Mouse (Mus musculus) intestine, postnatal 0 days (tissue): ENCODE measurements around the gene Ugt1a9. TPM values are rescaled to one million over a fixed set of nuclear protein-coding genes. Genes with fewer than 3 reads are reported as not detected.

Source experiments
- ATAC-seq: fragments of 200-750 bp; cut with Nextera tagmentation; 2 replicates; pipeline ENCODE4 v1.8.0; 2017; ENCODE audit warnings: mild to moderate bottlenecking, moderate TSS enrichment, moderate library complexity
- H3K27ac ChIP-seq: fragments of 300-500 bp; sonication (generic); 2 replicates; pipeline ENCODE4 v1.5.1; 2014; ENCODE audit warnings: mild to moderate bottlenecking, low read depth, low read length, moderate library complexity
- H3K27me3 ChIP-seq: fragments of 300-500 bp; sonication (generic); replicated peaks from 2 replicates; pipeline ENCODE4 v1.6.1; 2014; ENCODE audit warnings: low read length, mixed read lengths; ENCODE audit not compliant: control insufficient read depth, insufficient read depth
- H3K36me3 ChIP-seq: fragments of 300-500 bp; sonication (generic); 2 replicates; pipeline ENCODE4 v1.6.1; 2014; ENCODE audit warnings: mild to moderate bottlenecking, moderate library complexity; ENCODE audit not compliant: control insufficient read depth, insufficient read depth
- H3K4me1 ChIP-seq: fragments of 300-500 bp; sonication (generic); replicated peaks from 2 replicates; pipeline ENCODE4 v1.6.1; 2014; ENCODE audit warnings: antibody characterized with exemption, low read length, mixed read lengths; ENCODE audit not compliant: control insufficient read depth, insufficient read depth
- H3K4me2 ChIP-seq: fragments of 300-500 bp; sonication (generic); replicated peaks from 2 replicates; pipeline ENCODE4 v1.6.1; 2014; ENCODE audit warnings: low read depth, mild to moderate bottlenecking, moderate library complexity
- H3K4me3 ChIP-seq: fragments of 300-500 bp; sonication (generic); 2 replicates; pipeline ENCODE4 v1.5.1; 2014; ENCODE audit warnings: low read depth, low read length
- H3K9ac ChIP-seq: fragments of 300-500 bp; sonication (generic); 2 replicates; pipeline ENCODE4 v1.6.1; 2014; ENCODE audit warnings: mild to moderate bottlenecking, low read depth, low read length
- H3K9me3 ChIP-seq: fragments of 300-500 bp; sonication (generic); 2 replicates; pipeline ENCODE4 v1.6.1; 2016; ENCODE audit warnings: mixed run types; ENCODE audit not compliant: control insufficient read depth
- CTCF ChIP-seq: sonication (generic); IDR thresholded peaks from 2 replicates; pipeline ENCODE4 v1.5.1; 2016; ENCODE audit warnings: low read depth, mild to moderate bottlenecking, control low read depth, antibody characterized with exemption, moderate library complexity
- WGBS: fragments of 180-500 bp; shearing (Covaris S2); extraction: QIAGEN DNeasy Blood & Tissue Kit; methylation state at CpG from one replicate; pipeline ENCODE4 v1.1.7; 2014; 5-methylcytosine and 5-hydroxymethylcytosine counted together
- polyA plus RNA-seq: library from polyadenylated mRNA; unstranded; fragments of >200 nt; fragmentation: Nextera tagmentation; extraction: Ambion mirVana; gene quantifications from 2 replicates; pipeline ENCODE4 v1.2.1, GENCODE M21; 2015

Gene Ugt1a9
- polyA plus RNA-seq, 1 experiment from 2014 or later: 38.4 TPM

- Histone ChIP-seq H3K4me2 (no peak overlapping the region), H3K4me1 (no peaks in the 10 kb centered on the region), H3K9me3 (peaks cover 60% of the 10 kb centered on the region), H3K9ac (no peak overlapping the region), H3K36me3 (no peaks in the 10 kb centered on the region), H3K4me3 (no peak overlapping the region), H3K27me3 (no peaks in the 10 kb centered on the region), H3K27ac (no peak overlapping the region)
- WGBS: 71% methylated on average over 7 of the region's 7 CpGs
- ATAC-seq: no peak
- no peak for TF ChIP-seq CTCF
Measured at GRCm38 (mm10) chr1:88230421-88230820, 159.8 kb downstream of the Ugt1a9 start.

GRCm38 (mm10) chr1:88230981-88231802, 160.6 kb downstream of the Ugt1a9 start:
- Histone ChIP-seq H3K9me3 (peaks cover 56% of the 10 kb centered on the region), H3K27me3 (no peaks in the 10 kb centered on the region)
- no peak for ATAC-seq

GRCm38 (mm10) chr1:88231803-88232499, 161.4 kb downstream of the Ugt1a9 start:
- Histone ChIP-seq H3K27me3 (no peaks in the 10 kb centered on the region), H3K9me3 (peaks cover 49% of the 10 kb centered on the region), H3K36me3 (no peaks in the 10 kb centered on the region), H3K27ac (no peak overlapping the region), H3K4me2 (no peak overlapping the region), H3K4me1 (no peaks in the 10 kb centered on the region), H3K4me3 (no peak overlapping the region), H3K9ac (no peak overlapping the region)
- WGBS: 63% methylated on average over 7 of the region's 7 CpGs
- no peak for ATAC-seq
- TF ChIP-seq CTCF: no peak

More at GRCm38 (mm10) chr1:88230981-88231802, 160.6 kb downstream of the Ugt1a9 start:
- WGBS: 76% methylated on average over 6 of the region's 6 CpGs
- Histone ChIP-seq H3K27ac (no peak overlapping the region), H3K4me3 (no peak overlapping the region), H3K9ac (no peak overlapping the region), H3K4me2 (no peak overlapping the region), H3K4me1 (no peaks in the 10 kb centered on the region), H3K36me3 (no peaks in the 10 kb centered on the region)
- no peak for TF ChIP-seq CTCF

GRCm38 (mm10) chr1:88232664-88233380, 162.2 kb downstream of the Ugt1a9 start:
- no peaks in the 10 kb centered on the region for H3K36me3 ChIP-seq
- peaks cover 51% of the 10 kb centered on the region for H3K9me3 ChIP-seq
- H3K4me3 ChIP-seq: no peak overlapping the region
- H3K4me1 ChIP-seq: no peaks in the 10 kb centered on the region
- no peak overlapping the region for H3K9ac ChIP-seq
- no peak for TF ChIP-seq CTCF
- no peak overlapping the region for H3K4me2 ChIP-seq
- H3K27me3 ChIP-seq: no peaks in the 10 kb centered on the region
- 56% methylated on average over 3 of the region's 3 CpGs for WGBS
- no peak overlapping the region for H3K27ac ChIP-seq
- ATAC-seq: no peak

- no peak for ATAC-seq
- peaks cover 52% of the 10 kb centered on the region for H3K9me3 ChIP-seq
Measured at GRCm38 (mm10) chr1:88233421-88234247, 163.0 kb downstream of the Ugt1a9 start.

More at GRCm38 (mm10) chr1:88233421-88234247, 163.0 kb downstream of the Ugt1a9 start:
- no peak for TF ChIP-seq CTCF
- Histone ChIP-seq H3K36me3 (no peaks in the 10 kb centered on the region), H3K4me3 (no peak overlapping the region), H3K27ac (no peak overlapping the region), H3K27me3 (no peaks in the 10 kb centered on the region), H3K4me1 (no peaks in the 10 kb centered on the region), H3K9ac (no peak overlapping the region), H3K4me2 (no peak overlapping the region)
- 67% methylated on average over 14 of the region's 14 CpGs for WGBS
